Mouse (Mus musculus): ENCODE measurements around the gene Usp32.

Usp32 gene

DNA sequence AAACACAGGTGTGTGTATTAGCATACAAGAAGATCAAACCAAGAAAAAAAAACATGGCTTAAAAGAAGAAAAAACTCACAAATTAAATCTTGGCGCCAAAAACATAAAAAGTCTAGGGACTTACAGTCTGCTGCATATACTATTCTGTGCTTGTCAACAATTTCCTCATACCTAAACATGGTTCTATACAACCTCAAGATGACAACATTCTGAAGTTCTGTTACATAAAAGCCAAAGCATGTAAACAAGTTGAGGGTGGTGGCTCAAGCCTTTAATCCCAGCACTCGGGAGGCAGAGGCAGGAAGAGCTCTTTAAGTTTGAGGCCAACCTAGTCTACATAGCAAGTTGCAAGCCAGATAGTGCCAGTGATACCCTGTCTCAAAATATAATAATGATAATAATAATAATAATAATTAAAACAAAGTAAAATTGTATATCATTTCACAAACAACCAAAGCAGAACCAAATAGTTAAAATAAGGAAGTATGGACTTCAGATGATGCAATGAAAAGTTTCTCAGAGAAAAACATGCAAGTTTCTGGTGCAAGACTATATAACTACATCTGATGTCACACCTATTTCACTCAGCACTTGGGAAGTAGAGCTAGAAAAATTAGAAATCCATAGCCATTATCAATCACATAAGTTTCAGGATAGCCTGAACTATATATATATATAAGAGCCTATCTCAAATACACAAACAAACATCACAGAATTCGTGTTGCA lies 16.5 kb downstream of the Usp32 start:
- in situ Hi-C loops (cut with MboI), result no loop called here

DNA sequence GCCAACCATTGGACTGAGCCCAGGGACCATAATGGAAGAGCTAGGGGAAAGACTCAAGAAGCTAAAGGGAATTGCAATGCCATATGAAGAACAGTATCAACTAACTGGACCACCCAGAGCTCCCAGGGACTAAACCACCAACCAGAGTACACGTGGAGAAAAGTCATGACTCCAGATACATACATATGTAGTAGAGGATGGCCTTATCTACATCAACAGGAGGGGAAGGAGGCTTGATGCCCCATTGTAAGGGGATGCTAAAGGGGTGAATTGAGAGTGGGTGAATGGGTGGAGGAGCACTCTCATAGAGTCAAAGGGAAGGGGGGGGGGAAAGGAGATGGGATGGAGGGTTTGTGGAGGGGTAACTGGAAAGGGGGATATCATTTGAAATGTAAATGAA lies 17.9 kb downstream of the Usp32 start:
- in situ Hi-C loops (cut with MboI), result no loop called here

DNA sequence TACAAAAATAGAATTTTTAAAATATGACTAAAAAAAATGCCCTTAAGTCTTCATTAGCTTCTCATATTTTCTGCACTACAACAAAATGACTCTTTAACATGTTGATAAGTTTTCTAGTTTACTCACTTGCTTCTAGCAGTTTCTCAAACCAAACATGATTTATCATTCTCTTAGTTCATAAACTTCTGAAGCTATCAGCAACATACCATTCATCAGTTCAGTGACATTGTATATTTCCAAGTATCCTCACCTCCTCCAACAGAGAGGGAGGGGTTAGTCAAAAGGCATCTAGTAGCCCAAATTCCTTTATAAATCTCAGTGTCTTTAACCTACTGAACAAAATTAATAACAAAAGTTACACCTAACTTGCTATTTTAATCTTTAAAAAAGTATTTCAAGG lies 22.8 kb downstream of the Usp32 start:
- in situ Hi-C loops (cut with MboI), result no loop called here

DNA sequence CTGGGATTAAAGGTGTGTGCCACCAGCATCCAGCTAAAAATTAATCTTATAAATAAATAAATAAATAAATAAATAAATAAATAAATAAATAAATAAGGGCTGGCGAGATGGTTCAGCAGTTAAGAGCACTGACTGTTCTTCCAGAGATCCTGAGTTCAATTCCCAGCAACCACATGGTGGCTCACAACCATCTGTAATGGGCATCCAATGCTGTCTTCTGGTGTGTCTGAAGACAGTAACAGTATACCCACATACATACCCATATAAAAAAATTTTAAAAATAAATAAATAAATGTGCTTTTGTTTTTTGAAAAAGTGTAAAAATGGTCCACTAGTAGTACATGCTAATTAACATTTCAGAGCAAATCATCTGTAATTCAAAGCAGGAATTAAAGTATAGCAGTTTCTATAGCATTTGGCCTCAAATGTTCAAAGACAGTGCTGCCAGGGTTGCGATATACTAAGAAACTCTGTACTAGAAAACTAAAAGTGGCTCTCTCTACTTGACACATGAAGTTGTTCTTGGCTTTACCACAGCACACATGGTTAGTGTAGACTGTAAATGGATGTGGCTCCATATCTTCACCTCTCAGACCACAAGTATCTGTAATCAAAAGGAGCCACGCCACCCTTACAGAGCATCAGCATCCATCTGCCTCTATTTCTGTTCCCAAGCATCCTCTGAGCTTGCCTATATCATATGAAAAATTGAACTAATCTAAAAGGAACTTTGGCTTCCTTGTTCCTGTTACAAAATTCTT lies 23.7 kb downstream of the Usp32 start:
- in situ Hi-C loops (cut with MboI), result no loop called here

DNA sequence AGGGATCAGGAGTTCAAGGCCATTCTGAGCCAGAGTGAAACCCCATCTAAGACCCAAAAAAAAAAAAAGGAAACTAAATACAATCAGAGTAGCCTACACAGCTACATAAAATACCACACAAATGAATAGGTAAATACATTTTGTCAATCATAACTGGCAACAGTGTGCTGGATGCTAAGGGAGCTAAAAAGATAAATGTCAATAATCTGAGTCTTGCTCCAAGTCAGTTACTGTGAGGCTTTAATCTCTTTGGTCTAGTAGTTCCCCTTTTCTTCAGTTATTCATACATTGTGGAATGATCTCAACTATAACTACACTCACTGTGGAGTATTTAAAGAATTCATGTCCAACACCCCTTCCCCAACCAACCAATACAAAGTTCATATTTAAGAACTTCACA lies 30.0 kb downstream of the Usp32 start:
- in situ Hi-C loops (cut with MboI), result no loop called here

DNA sequence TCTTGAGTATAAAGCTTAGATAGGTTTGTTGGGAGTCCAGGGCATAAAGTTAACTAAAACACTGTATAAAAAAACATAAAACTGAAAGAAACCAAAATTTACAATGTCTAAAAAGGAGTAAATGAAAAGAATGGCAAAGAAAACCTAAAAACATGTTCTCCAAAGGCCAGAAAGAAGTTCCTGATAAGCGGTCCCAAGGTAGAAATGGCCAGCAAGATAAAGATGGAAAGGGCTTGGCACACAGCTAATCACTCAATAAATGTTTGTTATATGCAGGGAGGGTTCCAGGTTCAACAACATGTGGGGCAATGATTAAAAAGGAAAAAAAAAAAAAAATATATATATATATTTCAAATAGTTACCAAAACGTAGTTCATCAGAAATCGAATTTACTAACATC lies 32.7 kb downstream of the Usp32 start:
- in situ Hi-C loops (cut with MboI), result no loop called here

DNA sequence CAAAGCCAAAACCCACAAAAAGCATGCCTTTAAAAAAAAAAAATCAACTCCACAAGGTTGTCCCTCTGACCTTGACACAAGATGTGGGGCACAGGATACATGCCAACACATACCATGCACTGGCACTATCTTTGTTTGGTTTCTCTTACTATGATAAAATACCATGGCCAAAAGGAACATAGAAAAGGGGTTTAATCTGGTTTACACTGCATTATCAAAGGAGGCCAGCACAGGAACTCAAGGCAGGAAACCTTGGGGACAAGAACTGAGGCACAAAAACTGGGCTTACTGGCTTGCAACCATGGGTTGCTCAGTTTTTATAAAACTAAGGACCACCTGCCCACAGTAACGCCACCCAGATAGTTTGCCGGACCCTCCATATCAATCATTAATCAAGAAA lies 34.1 kb downstream of the Usp32 start:
- in situ Hi-C loops (cut with MboI), result no loop called here

DNA sequence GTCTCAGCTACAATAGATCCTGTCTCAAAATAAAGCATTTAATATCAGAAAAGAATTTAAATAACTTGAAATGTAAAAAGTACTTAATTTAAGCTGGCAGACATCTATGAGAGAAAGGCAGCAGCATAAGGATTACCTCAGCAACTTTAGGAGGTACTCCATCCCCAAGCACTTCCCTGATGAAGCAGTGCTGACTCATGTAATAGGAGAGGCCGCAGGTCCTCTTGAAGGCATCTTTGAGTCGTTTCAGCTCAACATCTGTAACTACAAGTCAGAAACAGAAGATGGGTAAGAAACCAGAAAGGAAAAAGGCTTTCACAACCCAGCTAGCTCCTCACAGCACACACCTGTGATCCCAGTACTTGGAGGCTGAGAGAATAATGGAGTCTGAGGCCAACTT lies 36.2 kb downstream of the Usp32 start:
- in situ Hi-C loops (cut with MboI), result no loop called here

DNA sequence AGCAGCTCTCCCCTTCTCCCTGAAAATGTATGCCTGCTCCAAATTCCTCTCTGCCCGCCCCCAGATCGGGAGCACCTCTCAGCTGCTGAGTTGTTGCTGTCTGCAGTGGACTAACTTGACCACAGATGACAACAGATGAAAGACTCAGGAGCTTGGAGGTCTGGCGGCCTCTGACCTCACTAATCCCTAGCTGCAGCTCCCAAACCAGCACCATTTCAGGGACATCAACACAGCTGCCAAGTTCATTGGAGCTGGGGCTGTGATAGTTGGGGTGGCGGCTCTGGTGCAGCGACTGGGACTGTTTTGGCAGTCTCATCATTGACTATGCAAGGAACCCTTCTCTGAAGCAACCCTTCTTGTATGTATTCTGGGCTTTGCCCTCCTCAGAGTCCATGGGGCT lies 44.8 kb downstream of the Usp32 start:
- in situ Hi-C loops (cut with MboI), result no loop called here

DNA sequence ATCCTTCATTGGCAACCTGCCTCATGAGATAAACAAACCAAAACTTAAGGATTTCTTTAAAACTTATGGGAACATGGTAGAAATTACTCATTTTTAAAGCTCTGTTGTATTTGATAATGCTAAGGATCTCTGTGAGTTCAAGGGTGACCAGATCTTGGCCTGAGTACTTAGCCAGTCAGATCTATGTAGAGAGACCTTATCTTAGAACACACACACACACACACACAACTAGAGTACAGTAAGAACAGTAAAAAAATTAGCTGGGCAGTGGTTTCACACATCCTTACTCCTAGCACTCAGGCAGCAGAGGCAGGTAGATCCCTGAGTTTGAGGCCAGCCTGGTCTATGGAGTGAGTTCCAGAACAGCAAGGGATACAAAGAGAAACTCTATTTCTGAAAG lies 53.7 kb downstream of the Usp32 start:
- in situ Hi-C loops (cut with MboI), result no loop called here

DNA sequence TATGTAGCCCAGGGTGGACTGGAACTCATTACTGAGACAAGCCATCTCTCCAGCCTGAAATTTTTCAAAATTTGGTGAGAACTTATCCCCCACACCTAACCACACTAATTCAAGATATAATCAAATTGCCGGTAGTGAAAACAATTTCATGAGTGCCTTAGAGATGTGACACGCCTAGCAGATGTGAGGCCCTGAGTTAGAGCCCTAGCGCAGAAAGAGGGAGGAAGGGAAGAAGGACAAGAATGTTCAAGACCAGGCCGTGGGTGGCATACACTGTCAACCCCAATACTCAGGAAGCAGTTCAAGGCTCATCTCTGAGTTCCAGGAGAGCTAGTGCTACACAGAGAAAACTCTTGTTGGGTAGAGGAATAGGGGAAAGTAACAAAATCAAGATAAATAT lies 72.1 kb downstream of the Usp32 start:
- in situ Hi-C loops (cut with MboI), result no loop called here

DNA sequence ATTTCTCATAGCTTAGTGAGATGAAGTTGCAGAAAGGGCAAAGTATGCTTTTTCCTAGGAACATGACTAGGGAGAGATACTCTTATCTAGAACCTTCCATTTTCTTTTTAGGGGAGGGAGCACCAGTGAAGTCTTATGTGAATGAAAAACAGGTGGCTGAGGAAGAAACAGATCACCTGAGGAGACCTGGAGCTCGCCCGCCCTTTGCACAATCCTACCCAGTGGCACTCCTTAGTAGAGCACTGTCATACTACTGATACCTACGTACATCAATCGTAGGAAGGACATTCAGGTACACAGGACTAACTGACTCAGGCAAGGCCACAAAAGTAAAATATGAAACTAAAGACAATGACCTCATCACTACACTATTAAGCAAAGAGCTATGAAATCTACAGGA lies 81.4 kb downstream of the Usp32 start:
- in situ Hi-C loops (cut with MboI), result no loop called here

DNA sequence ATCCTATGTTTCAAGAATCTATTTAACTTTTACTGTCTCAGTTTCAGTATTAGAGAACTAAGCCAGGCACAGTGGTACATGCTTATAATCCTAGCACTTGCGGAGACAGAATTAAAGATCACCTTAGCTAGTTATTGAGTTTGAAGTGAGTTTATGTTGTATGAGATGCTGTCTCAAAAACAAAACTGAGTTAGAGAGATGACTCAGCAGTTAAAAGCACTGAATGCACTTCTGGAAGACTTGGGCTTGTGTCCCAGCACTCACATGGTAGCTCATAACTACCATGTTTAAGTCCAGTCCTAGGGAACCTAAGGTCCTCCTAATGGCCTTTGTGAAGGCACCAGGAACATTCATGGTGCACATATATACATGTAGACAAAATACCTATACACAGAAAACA lies 82.4 kb downstream of the Usp32 start:
- in situ Hi-C loops (cut with MboI), result no loop called here

DNA sequence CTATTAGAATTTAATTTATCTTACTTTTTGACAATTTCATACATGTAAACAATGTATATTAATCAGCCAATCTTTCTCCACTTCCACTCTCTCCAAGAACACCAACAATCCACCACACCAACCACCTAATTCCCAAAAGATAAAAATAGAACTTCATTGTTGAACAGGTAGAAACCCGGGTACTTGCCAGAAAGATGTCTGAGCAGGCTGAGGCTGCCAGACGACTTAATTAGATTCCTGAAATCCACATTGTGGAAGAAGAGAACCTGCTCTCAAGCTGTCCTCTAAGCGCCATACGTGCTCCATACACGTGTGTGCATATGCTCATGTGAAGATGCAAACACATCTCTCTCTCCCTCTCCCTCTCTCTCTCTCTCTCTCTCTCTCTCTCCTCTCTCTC lies 83.1 kb downstream of the Usp32 start:
- in situ Hi-C loops (cut with MboI), result no loop called here

DNA sequence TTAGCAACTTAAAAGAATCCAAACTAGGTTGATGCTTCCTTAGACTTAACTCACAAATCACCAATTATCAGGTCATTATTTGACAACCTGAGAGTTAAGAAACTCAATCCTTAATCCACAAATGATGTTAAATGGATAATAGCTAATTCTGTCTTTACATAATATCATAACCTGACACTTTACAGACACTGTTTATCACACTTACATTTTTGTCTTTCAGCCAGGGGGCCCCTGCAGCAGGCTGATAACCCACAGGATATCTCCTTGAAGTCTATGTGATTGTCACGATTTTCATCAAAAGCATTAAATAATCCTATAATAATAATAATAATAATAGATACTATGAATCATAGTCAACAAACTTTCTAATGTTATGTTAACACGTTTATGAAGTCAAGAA lies 84.4 kb downstream of the Usp32 start:
- in situ Hi-C loops (cut with MboI), result no loop called here

DNA sequence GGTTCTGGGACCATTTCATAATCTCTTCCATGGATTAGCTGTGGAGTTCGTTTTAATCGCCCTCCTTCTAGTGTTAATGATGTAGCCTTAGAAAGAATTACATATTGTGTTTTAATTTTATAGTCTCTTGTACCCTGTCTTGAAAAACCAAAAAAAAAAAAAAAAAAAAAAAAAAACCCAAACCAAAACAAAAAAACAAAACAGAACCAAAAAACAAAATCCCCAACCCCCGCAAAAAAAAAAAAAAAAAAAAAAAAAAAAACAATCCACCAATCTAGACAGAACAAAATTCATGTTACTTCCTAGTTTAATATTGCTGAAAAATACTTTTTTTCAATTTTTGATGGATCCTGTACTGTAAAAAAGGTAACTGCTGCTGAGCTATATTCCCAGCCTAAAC lies 100.7 kb downstream of the Usp32 start:
- in situ Hi-C loops (cut with MboI), result no loop called here

DNA sequence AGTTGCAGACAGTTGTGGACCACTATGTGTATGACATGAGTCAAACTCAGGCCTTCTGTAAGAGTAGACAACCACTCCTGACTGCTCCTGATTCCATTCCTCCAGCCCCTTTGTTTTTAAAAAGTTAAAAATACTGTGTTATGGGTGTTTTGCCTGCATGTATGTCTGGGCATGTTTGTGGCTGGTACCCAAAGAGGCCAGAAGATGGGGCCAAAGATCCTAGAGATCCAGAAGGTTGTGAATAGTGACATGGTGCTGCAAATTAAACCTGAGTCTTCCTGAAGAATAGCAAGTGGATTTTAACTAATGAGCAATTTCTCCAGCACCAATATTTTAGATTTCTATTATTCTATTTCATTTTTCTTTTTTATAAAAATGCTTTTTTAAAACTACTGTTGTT lies 126.8 kb downstream of the Usp32 start:
- in situ Hi-C loops (cut with MboI), result no loop called here

DNA sequence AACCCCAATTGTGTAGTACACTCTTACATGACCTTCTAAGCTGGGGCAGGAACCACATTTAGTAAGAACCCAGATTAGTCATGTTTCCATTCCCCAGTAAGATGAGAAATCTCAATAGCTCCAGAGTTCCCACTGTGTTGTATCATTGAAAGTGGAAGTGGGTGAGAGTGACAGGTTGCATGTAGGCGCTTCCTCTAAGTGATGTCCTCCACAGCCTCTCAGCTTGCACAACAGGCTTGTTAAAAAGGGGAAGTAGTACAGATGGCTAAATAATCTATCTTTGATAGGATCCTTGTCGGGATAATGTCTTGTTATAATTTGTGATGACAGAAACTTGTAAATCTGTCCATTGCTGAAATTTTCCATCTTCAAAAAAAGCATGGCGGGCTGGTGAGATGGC lies 136.4 kb downstream of the Usp32 start:
- in situ Hi-C loops (cut with MboI), result no loop called here

DNA sequence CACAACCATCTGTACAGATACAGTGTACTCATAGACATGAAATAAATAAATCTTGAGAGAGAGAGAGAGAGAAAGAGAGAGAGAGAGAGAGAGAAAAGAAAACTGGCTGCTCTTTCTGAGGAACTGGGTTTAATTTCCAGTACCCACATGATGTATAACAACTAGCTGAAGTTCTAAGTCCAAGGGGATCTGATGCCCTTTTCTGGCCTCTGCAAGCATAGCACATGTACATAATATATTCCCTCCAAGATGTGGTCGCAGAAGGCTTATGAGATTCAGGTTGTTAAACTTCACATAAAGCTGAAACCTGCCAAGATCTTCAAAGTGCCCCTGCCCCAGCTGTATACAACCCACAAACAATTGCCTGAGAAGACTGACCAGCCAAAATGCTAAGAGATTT lies 144.7 kb downstream of the Usp32 start:
- in situ Hi-C loops (cut with MboI), result no loop called here

DNA sequence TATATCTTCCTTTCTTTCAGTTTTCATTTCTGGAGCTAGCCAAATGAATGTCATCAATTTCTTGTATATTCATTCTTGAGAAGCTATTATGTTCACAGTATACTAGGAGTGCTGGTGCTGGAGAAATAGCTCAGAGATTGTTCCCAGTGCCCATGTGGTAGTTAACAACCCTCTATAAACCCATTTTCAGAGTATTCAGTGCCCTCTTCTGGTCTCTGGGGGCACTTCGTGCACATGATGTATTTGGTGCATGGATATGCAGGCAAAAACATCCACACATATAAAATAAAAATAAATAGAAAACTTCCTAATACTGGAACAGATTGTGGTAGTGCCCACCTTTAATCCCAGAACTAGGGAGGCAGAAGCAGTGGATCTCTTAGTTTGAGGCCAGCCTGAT lies 147.0 kb downstream of the Usp32 start:
- in situ Hi-C loops (cut with MboI), result no loop called here

DNA sequence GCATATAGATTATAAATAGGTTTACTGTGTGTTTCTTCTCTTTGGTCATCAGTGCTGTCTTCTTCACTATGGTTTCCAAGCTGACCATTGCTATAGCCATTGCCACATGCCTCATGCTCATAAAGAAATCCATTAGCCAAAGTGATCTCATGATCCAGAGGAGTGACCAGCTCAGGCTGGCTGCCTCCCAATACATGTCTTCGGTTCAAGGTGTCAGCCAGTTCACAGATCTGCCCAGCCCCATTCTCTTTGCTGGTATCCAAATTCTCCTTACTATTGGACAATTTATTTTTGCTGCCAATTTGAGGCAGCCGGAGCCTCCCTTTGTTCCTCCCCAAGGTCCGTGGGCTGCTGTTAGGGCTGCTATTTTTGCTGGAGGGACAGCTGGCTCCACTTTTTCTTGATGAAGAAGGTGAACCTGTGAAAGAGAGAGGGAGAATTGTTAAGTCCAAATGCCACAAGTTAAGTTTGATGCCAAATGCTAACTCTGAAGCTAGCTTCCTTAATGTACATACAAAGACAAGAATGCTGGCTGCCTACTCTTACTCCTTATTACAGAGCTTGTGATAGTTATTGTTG lies 151.5 kb downstream of the Usp32 start:
- in situ Hi-C loops (cut with MboI), result no loop called here

DNA sequence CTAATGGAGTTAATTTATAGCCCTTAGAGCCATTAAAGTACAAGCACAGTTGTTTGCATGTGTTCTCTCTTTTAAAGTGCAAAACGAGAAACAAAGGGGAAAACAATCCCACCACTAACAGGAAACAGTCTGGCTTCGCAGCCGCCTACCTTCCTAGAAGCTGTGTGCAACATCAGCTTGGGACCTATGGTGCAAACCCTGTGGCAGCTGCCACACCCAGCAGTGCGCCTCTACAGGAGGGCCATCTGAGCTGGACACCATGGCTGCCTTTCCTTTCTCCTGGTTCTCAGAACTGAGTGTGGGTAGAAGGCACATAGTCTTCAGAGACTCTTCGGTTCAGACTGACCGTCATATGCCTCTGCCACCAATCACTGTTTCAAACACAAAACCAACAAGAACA lies 154.5 kb downstream of the Usp32 start:
- in situ Hi-C loops (cut with MboI), result no loop called here

DNA sequence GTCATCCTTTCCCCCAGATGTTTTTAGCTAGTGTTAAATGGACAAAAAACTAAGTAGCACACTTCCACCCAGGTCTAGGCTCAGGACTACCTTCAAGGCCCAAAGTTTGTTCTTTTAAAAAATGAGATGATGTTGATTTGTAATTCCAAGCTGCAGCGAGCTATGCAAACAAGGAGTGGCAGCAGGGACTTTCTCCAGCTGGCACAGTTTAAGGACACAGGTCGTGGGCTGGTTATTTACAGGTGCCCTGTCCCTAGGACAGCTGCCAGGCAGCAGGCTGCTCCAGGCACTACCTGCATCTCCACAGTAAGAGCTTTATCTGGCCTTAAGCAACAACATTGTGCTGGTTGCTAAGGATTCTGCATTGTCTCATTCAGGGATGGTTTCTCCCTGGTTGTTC lies 159.3 kb downstream of the Usp32 start:
- in situ Hi-C loops (cut with MboI), result no loop called here

DNA sequence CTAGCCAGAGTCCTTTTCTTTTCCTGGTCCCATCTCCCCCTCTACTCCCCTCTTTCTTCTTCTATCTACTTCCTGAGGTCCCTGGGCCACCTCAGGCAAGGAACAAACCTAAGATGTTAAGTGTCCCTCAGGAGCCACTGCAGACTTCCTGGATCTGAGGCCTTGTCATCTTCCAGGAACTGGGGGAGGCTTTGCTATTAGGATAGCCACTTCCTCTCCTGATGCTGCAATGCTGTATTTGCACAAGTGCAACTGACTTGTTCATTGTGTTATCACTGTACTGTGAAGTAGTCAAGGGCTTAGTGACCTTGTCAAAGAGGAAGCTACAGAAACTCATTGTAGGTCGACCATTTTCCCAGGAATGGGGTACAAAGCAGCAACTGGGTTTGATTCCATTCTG lies 160.6 kb downstream of the Usp32 start:
- in situ Hi-C loops (cut with MboI), result no loop called here

Data from mature B cell (primary cell).